Mouse (Mus musculus) kidney, postnatal 0 days (tissue): ENCODE data around the gene Dyrk3. TPM values are rescaled to one million over a fixed set of nuclear protein-coding genes. Genes with fewer than 3 reads are reported as not detected.

ENCODE experiments used
- ATAC-seq: fragments of 200-750 bp; cut with Nextera tagmentation; replicated peaks from 2 replicates; pipeline ENCODE4 v1.8.0; 2017; ENCODE audit warnings: low read depth, moderate number of reproducible peaks, moderate TSS enrichment, moderate library complexity; ENCODE audit not compliant: low FRiP score
- DNase-seq: peaks from one replicate; pipeline ENCODE4 v3.0.0-alpha.2; 2016; ENCODE audit warnings: low spot score
- H3K27ac ChIP-seq: fragments of 300-500 bp; sonication (generic); 2 replicates; pipeline ENCODE4 v1.5.1; 2014; ENCODE audit warnings: mild to moderate bottlenecking
- H3K27me3 ChIP-seq: fragments of 300-500 bp; sonication (generic); 2 replicates; pipeline ENCODE4 v1.6.1; 2014; ENCODE audit warnings: low read length, mixed read lengths; ENCODE audit not compliant: insufficient read depth
- H3K36me3 ChIP-seq: fragments of 300-500 bp; sonication (generic); 2 replicates; pipeline ENCODE4 v1.6.1; 2014; ENCODE audit warnings: low read length, mixed read lengths; ENCODE audit not compliant: insufficient read depth
- H3K4me1 ChIP-seq: fragments of 300-500 bp; sonication (generic); replicated peaks from 2 replicates; pipeline ENCODE4 v1.6.1; 2014; ENCODE audit warnings: antibody characterized with exemption, low read length, mixed read lengths; ENCODE audit not compliant: insufficient read depth
- H3K4me2 ChIP-seq: fragments of 300-500 bp; sonication (generic); 2 replicates; pipeline ENCODE4 v1.6.1; 2014; ENCODE audit warnings: mild to moderate bottlenecking, low read length, moderate library complexity, mixed read lengths
- H3K4me3 ChIP-seq: fragments of 300-500 bp; sonication (generic); replicated peaks from 2 replicates; pipeline ENCODE4 v1.5.1; 2014; ENCODE audit warnings: low read depth, low read length
- H3K9ac ChIP-seq: fragments of 300-500 bp; sonication (generic); 2 replicates; pipeline ENCODE4 v1.6.1; 2014; ENCODE audit warnings: low read depth, low read length
- H3K9me3 ChIP-seq: fragments of 300-500 bp; sonication (generic); replicated peaks from 2 replicates; pipeline ENCODE4 v1.6.1; 2016; ENCODE audit warnings: low read length, inconsistent platforms, mixed read lengths
- CTCF ChIP-seq: IDR thresholded peaks from 2 replicates; pipeline ENCODE4 v1.5.1; 2016; ENCODE audit warnings: antibody characterized with exemption, low read depth, mild to moderate bottlenecking, moderate library complexity
- whole genome bisulfite sequencing: fragments of 180-500 bp; shearing (Covaris S2); extraction: QIAGEN DNeasy Blood & Tissue Kit; methylation state at CpG from one replicate; pipeline ENCODE4 v1.1.7; 2014; 5-methylcytosine and 5-hydroxymethylcytosine counted together
- polyA plus RNA-seq: library from polyadenylated mRNA; unstranded; fragments of >200 nt; fragmentation: Nextera tagmentation; extraction: Ambion mirVana; gene quantifications from 2 replicates; pipeline ENCODE4 v1.2.1, GENCODE M21; 2015

The Dyrk3 gene
- polyA plus RNA-seq: 5.2 and 5.8 TPM in 2 replicates

DNA sequence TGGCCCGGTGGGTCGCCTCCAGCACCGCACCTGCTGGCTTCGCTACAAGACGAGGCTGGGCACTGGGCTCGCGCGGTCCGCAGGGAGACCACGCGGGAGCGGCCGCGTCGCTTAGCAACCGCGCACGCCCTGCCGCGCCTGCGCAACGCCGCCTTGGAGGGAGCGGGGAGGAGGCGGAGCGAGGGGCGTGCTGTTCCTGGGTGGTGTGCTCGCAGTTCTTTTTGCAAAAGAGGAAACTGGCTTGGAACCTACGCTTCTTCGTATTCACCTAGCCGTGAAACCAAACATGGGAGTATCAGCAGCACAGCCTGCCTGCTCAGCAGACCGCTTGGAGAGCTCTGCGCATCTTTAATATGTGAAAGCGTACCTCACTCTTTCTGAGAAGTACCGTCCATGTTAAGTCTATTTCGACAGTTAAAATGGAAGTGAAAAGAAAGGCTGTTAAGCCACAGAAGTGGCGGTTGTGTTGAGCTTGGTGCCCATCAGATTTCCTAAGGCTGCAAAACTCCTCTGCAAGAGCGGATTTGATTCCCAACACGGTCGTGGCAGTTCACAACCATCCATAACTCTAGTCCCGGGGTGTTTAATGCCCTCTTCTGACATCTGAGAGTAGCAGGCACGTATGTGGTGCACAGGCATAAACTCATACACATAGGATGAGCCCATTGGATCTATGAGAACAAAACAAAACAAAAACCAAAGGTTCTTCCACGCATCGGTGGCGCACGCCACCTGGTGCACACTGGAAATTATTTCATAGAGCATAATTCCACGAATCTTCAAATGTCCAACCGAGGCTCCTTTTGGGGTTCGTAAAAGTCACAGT, at the start of gene Dyrk3:
TSS of gene Dyrk3 (minus strand) at position 150 of the 826 bp plus-strand sequence.
- Histone ChIP-seq H3K4me1 (peaks cover 4% of the 10 kb centered on the region; the same call in 1 of the 2 replicates), H3K4me3 (peak within 1 kb of the TSS; percentile 77), H3K27ac (peak within 1 kb of the TSS; percentile 72), H3K4me2 (peak within 1 kb of the TSS; percentile 99), H3K9ac (peak within 1 kb of the TSS; percentile 71), H3K9me3 (no peaks in the 10 kb centered on the region), H3K27me3 (no peaks in the 10 kb centered on the region), H3K36me3 (no peaks in the 10 kb centered on the region)
- ATAC-seq: peak; percentile 97
- TF ChIP-seq CTCF: peak; percentile 57
- WGBS: 6% methylated on average over 49 of the region's 49 CpGs
- peak; percentile 94 for DNase-seq

DNA sequence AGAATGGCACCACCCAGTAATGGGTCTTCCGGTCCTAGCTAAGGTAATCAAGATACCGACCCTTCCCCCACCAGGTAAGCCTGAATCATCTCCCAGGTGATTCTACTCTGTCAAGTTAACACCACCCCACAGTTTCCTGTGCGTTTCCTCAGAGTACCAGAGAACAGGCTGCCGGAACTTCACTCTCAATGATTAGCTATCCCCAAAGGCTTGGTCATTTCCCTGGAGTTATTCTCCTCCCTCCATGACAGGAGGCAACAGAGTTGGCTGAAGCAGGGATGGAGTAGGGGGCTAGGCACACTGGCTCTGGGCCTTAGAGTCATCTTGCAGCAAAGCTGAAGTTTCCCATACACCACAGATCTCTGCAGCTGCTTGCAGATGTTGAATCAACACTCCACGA, 49.7 kb upstream of the Dyrk3 start:
- H3K27ac ChIP-seq: no peak overlapping the region
- WGBS: 72% methylated on average over 5 of the region's 5 CpGs
- no peaks in the 10 kb centered on the region for H3K9me3 ChIP-seq
- no peaks in the 10 kb centered on the region; the same call in 1 of the 2 replicates for H3K4me1 ChIP-seq
- no peak for TF ChIP-seq CTCF
- no peaks in the 10 kb centered on the region for H3K36me3 ChIP-seq
- no peaks in the 10 kb centered on the region for H3K27me3 ChIP-seq
- DNase-seq (no peak), ATAC-seq (no peak; the same call in 1 of the 2 replicates)
- no peak overlapping the region for H3K4me2 ChIP-seq
- H3K9ac ChIP-seq: no peak overlapping the region
- H3K4me3 ChIP-seq: no peak overlapping the region

DNA sequence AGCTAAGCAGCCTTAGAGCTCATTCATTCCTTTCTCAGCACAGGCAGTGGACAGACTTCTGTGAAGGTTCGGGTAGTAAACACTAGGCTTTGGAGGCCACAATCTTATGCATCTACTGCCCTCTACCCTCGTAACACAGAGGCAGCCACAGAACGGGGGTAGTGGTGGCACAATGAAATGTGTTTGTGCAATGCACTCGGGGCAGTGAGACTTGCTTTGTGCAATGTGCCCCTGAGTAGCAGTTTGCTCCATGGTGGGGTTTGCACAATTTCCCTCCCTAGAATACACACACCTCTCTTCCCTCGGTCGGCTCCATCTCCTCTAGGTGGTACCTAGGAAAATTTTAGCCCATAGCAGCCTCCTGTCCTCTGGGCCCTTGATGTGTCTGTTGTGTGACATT, 48.9 kb upstream of the Dyrk3 start:
- Histone ChIP-seq H3K27ac (no peak overlapping the region), H3K9me3 (no peaks in the 10 kb centered on the region), H3K4me1 (no peaks in the 10 kb centered on the region; the same call in 1 of the 2 replicates), H3K4me3 (no peak overlapping the region), H3K36me3 (no peaks in the 10 kb centered on the region), H3K27me3 (no peaks in the 10 kb centered on the region), H3K4me2 (no peak overlapping the region), H3K9ac (no peak overlapping the region)
- DNase-seq (no peak), ATAC-seq (no peak)
- TF ChIP-seq CTCF: no peak
- 75% methylated on average over 6 of the region's 6 CpGs for WGBS

DNA sequence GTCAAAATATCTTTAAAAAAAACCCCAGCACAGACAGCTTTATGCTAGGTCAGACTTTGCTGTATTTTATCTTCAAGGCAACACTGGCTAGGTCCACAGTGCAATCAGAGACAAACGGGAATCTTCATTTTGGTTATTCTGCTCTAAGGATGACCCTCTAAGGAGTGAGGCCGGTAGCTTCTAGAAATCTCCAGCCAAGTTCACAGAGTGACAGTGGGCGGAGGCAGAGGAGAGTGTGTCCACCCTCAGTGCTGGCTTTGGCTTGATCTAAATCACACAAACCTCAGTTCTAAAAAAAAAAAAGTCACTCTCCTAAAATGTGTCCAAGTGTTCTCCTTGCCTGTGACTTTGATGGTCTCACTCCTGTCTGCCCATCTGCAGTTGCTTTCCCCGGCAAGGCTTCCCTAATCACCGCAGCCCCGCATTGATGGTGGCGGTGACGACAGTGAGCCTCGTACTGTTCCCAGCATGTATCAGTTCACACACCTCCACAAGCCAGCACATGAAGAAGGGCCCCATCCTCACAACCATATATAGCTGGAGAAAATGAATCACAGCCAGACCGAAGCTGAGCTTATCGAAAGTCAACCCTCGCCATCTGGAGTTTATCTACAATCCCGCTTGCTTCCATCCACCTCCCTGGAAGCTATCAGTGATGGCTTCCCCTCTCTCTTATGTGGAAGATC, 47.8 kb upstream of the Dyrk3 start:
- H3K4me3 ChIP-seq: no peak overlapping the region
- H3K36me3 ChIP-seq: no peaks in the 10 kb centered on the region
- ATAC-seq (no peak), DNase-seq (no peak)
- WGBS: 82% methylated on average over 13 of the region's 13 CpGs
- no peak overlapping the region for H3K27ac ChIP-seq
- H3K9ac ChIP-seq: no peak overlapping the region
- no peak overlapping the region for H3K4me2 ChIP-seq
- H3K9me3 ChIP-seq: no peaks in the 10 kb centered on the region
- no peaks in the 10 kb centered on the region; the same call in 1 of the 2 replicates for H3K4me1 ChIP-seq
- no peak for TF ChIP-seq CTCF
- H3K27me3 ChIP-seq: no peaks in the 10 kb centered on the region

DNA sequence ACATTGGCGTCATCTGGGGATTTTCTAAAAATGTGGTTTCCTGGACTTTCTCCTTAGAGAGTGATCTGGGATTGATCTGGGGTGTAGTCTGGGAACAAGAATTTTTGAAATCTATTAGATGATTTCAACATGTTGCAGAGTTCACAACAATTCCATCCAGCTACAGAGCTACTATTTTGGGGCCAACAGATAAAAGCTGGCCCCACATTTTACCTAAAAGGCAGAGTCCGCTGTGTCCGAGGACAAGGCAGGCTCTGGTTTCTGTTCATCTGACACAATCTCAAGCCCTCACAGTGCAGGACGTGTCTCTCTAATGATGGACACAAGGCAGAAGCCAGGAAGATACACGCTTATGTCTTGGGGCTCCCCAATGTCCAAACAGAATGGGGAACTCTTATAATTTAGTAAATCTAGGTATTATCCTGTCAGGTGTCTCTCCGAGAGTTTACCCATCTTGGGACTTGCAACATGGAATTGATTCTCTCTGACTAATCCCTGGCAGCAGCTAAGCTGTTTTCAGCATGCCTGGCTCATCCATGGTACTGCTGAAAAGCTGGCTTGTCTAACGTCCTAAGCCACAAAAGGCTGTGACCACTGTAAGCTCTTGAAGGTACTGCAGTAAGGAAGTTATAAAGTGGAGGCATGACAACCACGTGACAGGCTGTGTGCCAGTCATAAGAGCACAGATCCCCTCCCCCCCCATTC, 47.0 kb upstream of the Dyrk3 start:
- ATAC-seq (no peak), DNase-seq (no peak)
- no peaks in the 10 kb centered on the region for H3K27me3 ChIP-seq
- no peaks in the 10 kb centered on the region for H3K36me3 ChIP-seq
- 80% methylated on average over 8 of the region's 8 CpGs for WGBS
- H3K27ac ChIP-seq: no peak overlapping the region; the same call in 1 of the 2 replicates
- no peaks in the 10 kb centered on the region; the same call in 1 of the 2 replicates for H3K4me1 ChIP-seq
- no peak overlapping the region for H3K9ac ChIP-seq
- TF ChIP-seq CTCF: no peak
- no peak overlapping the region for H3K4me3 ChIP-seq
- H3K9me3 ChIP-seq: no peaks in the 10 kb centered on the region
- H3K4me2 ChIP-seq: no peak overlapping the region
